Mouse (Mus musculus) brain, embryonic 18.5 days (tissue): ENCODE measurements around the gene Cntf.
A peak's percentile ranks its signal among the peaks of the same experiment; 100 is the strongest.
"Not testable (repeated sequence)": the region's sequence is repeated elsewhere in the genome, so short reads cannot be mapped to it uniquely, and the experiment has no call there.

ENCODE experiments used
- DNase-seq: peaks from one replicate; pipeline ENCODE4 v3.0.0-alpha.2; 2012; ENCODE audit warnings: low read depth, low spot score

Gene Cntf

DNA sequence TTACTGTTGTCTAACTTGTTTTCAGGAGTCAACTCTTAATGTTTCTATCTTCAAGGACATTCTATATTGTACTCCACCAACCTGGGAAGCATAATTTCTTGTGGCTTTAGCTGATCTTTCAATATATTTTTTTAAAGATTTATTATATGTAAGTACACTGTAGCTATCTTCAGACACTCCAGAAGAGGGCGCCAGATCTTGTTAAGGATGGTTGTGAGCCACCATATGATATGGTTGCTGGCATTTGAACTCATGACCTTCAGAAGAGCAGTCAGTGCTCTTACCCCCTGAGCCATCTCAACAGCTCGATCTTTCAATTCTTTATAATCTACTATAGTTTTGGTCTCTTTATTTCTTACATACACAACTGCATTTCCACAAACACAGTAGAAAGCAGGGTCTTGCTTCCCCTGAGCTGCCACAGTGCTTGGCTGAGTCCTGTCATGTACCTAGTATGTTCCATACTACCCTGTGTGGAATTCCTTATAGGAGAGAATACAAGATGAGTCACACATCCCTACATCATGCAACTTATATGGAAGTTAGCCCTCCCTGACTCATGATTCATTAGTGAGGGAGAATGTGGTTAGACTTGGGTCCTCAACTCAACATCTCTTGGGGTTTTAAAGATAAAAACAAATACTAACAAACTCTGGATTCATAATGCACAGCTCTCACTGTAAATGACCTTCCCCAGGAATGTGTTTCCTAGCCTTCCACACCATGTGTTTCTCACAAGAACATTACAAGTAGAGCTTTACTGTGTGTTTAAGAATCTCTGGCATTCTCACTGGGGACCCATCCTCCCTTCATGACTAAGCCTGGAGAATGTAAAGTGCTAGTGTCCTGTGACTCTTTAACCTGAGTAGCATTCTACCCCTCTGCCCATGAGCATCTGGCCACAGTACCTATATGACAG is 3.0 kb downstream of the Cntf start:
- DNase-seq: no peak

DNA sequence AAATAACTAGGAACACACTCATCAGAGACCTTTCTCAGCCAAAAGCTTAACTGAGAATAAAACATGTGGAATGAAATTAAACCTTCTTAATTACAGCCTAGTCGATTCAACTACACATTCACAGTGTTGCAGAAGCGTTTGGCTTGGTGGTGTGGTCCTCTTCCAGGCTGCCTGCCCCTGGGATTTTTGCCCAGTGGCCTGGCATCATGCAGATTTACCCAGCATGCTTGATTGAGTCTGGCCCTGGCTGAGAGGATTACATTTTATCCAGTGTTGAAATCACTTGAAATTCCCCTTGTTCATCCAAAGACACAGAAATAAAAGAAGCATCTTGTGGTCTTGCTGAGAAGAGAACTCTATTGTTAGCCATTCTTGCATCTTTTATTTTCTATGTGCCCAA is 5.8 kb downstream of the Cntf start:
- peak; percentile 8 for DNase-seq

DNA sequence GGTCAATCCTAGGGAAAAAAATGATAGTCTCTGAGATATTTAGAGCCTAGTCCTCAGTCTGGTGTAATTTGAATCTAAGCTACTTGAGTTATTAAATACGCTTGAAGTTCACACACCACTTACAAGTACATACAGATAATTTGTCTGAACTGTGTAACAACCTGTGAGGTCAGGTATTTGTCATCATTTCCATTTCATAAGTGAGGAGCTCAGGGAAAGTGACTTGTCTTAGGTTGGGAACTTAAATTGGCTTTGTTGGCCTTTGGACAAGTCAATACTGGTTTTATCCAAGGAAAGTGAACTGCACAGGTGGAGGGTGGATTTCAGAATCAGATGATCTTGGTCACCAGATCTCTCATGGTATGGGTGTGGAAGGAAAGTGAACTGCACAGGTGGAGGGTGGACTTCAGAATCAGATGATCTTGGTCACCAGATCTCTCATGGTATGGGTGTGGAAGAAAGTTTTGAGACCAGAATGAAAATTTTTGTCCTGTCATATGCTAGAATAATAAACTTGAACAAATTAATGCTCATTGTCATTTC is 6.4 kb downstream of the Cntf start:
- DNase-seq: no peak

DNA sequence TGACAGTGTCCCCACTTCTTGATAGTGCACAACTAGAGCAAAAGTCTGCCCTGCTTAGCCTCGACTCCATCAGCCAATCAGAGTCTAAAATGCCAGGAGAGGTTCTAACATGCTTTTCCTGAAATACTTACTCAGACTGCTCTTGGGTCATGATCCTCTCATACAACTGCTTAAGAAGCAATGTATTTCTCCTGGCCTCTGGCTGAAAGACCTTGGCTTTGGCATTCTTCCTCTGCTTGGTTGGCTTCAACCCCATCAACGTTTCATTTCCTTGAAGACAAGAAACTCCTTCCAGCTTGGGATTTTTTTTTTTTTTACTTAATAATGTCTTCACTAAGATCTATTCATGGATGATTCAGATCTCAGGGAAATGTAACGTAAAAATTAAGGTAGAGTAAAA is 9.1 kb downstream of the Cntf start:
- no peak for DNase-seq

DNA sequence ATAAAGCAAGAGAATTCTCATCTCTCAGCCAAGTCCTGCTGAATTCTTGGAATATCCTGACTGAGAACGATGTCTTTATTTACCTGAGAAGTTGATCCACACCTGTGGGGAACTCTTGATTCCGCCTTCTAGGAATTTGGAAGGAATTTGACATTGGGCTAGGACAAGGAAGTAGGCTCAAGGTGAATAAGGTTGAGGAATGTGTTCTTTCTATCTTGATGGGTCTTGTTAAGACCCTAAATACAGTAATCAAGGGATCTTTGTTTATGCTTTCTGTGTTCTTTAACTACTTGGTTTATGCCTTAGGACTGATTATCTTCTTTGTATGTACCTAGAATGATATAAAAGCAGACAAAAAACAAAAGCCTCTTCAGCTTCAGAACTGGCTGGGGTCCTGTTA is 33.5 kb downstream of the Cntf start:
- no peak for DNase-seq

DNA sequence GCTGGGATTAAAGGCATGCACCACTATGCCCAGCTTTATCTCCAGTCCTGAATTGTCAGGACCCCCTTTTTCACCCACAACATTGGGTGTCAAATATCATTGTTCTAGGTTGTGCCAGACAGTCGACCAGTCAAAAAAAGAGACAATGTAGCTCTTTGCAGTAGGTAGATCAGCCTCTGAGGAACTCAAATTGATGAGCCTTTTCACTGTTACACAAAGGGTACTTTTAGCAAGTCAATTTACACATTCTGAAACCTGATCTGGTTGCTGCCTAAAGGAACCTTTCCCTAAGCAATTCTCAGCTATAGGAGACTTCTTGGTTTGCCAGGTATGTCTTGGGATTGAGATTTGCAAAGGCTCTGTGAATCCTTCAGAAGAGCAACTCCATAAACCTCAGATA is 34.4 kb downstream of the Cntf start:
- no peak for DNase-seq

DNA sequence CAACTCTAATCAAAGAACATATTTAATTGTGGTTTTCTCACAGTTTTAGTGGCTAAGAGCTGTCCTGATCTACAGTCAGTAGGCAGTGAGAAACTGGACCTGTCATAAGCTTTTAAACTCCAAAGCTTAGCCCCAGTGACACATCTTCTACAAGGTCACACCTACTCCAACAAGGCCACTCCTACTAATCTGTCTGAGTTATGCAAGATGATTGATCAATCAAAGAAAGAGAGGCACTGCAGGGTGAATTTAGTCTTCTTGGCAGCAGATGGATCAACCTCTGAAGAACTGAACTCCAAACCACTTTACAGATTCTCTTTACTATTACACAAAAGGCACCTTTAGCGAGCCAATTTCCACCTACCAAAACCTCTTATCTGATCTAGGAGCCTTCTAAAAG is 39.6 kb downstream of the Cntf start:
- no peak for DNase-seq

DNA sequence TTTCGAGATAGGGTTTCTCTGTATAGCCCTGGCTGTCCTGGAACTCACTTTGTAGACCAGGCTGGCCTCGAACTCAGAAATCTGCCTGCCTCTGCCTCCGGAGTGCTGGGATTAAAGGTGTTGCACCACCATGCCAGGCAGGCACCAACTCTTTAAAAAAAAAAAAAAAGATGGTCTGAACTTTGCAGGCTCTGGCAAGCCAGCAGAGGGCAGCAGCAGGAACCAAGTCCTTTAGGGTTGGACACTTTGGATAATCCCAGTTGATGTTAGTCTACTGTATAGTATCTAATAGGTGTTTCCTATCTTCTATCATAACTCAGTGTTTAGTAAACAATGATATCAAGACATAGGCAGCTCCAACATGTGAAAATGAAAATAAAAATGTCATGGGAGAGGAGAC is 43.1 kb downstream of the Cntf start:
- DNase-seq: no peak

DNA sequence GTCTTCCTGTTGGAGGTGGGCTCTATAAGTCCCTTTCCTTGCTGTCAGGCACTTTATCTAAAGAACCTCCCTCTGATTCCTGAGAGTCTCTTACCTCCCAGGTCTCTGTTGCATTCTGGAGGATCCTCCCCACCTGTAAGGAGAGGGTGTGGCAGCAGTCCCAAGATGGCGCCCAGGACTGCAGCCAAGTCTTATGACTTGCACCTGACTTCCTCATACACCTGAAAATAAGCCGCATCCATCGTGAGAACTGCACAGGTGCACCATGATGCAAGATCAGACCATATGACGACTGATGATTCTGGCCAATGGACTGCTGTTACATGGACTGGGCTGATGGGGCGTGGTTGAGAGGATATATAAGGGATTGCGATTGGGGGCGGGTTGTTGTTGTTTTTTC is 43.8 kb downstream of the Cntf start:
- DNase-seq: not testable (repeated sequence)

DNA sequence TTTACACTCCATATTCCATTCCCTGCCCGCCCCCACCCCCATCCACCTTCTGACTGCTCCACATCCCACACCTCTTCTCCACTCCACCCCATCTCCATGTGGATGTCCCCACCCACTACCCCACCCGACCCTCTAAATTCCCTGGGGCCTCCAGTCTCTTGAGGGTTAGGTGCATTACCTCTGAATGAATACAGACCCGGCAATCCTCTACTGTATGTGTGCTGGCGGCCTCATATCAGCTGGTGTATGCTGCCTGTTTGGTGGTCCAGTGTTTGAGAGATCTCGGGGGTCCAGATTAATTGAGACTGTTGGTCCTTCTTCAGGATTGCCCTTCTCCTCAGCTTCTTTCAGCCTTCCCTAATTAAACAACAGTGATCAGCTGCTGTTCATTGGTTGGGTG is 44.5 kb downstream of the Cntf start:
- DNase-seq: not testable (repeated sequence)

DNA sequence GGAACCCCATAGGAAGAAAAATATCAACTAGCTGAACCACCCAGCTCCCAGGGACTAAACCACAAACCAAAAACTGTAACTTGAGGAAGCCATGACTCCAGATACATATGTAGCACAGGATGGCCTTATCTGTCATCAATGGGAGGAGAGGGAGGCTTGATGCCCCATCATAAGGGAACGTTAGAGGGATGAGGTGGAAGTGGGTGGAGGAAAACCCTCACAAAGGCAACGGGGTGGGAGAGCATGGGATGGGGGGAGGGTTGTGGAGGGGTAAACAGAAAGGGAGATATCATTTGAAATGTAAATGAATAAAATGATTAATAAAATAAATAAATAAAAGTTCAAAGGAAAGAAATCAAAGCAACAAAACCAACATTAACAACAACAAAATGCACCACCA is 45.0 kb downstream of the Cntf start:
- no peak for DNase-seq

DNA sequence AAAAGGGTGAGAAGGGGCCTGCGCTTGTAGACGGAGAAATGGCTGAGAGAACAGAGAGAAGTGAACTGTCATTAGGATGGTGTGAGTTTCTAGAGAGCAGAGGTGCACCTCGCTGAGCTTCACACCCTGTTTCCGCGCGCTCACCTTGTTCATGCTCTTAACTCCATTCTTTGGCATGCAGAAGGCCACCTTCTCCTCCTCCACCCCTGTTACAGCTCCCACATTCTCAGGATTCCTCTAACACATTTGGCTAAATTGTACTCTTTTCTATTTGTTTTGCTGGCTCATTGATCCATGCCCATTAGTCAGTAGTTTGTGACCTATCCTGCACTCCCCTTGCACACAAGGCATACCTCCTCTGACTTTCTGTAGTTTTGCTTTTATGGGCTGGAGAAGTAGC is 46.2 kb downstream of the Cntf start:
- DNase-seq: no peak
